Mouse (Mus musculus): ENCODE data around the gene Ube2d3.

GRCm38 (mm10) chr3:135505369-135505909 lies 67.5 kb downstream of the Ube2d3 start:
- TF ChIP-seq GATA1 (IDR thresholded peaks at IDR 0.05; ENCODE audit: borderline replicate concordance, low read length) (no peak), FLI1 (IDR thresholded peaks at IDR 0.05; ENCODE audit: low read length) (no peak)

Data from megakaryocyte, embryonic 14.5 days (primary cell).